Mouse (Mus musculus) c-Kit-negative CD71-positive TER-119-positive erythroid progenitor cells, embryonic 14.5 days (primary cell): Measurements from ENCODE around the gene Polr3a.

Experiments used
- DNase-seq: peaks from one replicate; pipeline ENCODE4 v3.0.0-alpha.2; 2013; ENCODE audit warnings: low read depth, low spot score

Gene Polr3a

DNA sequence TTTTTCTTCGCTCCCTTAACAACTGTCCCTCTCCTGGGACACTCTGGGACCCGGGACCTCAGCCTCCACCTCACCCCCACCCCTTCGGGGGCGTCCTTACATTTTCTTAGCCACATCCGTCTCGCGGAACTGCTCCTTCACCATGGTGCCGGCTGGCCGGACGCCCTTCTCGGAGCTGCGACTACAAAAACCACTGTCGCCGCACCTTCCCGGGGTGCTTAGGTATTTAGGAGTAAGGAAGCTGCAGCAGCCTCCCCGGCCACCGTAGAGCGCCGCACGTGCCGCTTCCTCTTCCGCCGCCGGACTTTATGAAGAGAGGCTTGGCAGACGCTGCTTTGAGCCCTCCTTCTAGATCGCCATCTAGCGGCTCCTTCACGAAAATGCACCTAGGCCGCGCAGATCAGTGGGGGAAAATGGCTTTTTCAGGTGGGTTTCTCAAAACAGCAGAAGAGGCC is at the start of gene Polr3a, which contains the start of gene Rps24:
Gene Polr3a, minus strand, starts transcription at position 286 of the 455 bp plus-strand sequence.
Gene Rps24, plus strand, starts transcription at position 353 of the 455 bp plus-strand sequence.
- peak; percentile 70 for DNase-seq

DNA sequence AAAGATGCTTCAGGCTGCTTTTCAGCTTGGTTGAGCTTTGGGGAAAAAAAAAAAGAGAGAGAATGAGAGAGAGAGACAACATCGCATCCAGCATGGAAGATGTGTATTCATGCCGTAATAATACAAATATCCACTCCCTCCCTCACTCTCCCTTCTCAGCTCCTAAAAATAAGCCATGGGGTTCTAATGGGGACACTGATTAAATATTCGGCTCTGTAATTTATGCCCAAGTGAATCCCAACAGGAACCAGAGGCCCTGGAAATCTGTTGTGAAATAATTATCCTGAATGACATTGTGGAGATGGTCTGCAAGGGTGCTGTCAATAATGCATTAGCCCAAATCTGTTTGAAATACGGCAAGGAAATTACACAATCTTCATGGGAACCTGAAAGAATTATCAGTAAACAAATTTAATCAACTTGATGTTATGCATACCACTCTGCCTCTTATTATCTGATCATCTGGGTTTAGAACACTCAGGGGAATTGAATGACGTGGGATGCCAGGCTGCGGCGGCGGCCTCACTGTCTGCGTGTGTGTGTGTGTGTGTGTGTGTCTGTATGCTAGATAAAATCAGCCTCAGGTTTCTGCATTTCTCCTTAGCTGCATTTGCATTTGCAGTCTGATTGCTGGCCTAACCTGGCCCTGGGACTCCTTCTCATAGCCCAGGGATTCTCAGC is 48.1 kb upstream of the Polr3a start:
- no peak for DNase-seq

DNA sequence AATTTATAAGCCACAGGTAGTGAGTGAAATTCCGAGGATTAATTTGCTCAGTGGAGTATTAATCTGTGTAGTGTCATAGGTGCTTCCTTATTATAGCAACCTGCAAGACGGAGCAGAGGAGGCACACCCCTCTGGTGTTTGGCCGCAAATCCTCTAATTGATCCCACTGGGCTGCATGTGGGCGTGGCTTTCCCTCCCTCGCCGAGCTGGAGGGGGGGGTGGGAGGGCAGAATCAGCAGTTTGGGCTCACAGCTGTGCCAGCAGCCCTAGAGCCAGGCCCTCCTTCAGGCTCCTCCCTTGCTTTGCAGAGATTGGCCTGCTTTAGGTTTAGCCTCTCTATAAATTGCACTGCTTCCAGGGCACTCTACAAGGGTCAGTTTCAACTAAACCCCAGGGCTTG is 43.4 kb upstream of the Polr3a start:
- DNase-seq: no peak

DNA sequence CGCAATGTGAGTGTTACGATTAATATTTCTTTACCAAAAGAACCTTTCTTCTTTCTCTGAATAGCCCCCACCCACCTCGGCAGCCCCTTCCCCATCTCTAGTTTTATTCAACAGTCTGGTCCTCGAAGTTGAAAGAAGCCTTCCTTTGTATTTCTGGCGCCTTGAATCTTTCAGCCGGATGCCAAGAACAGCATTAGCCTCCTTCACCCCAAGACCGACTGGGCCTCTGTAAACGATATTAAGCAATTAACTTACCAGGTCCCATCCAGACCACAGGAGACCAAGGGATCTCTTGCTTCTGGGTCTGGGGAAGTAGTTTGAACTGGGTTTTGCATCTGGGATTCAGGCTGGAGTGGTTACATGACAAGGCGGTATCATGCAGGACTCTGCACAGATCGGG is 39.6 kb upstream of the Polr3a start:
- no peak for DNase-seq

DNA sequence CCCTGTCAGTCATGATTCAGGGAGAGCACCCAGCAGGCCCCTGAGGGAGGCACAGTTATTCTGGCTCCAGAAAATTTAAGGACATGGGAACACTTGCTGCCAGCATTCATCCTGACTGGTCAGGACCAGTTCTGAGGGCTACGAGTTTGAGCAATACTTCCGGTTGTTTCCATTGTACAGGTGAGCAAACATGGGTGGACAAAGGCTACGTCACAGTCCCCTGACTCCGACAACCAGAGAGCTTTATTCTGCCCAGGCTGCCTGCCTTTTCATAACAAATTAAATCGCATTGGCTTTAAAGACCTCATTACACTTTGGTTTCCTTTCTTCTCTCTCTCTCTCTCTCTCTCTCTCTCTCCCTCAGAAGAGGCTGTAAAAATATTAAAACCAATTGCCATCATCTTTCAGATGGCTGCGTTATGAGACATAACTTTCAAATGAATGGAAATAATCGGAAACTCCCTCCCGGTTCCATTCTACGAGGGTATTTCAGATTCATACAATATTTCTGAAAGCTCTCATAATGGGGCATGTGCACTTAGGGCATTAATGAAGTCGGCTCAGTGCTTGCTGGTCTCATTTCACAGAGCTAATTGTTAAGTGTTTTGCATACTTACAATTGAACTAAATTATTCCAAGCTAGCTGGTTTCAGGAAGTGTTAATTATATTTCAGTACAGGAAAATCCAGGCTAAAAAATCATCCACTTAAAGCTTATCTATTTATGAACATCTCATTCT is 39.0 kb upstream of the Polr3a start:
- DNase-seq: no peak

DNA sequence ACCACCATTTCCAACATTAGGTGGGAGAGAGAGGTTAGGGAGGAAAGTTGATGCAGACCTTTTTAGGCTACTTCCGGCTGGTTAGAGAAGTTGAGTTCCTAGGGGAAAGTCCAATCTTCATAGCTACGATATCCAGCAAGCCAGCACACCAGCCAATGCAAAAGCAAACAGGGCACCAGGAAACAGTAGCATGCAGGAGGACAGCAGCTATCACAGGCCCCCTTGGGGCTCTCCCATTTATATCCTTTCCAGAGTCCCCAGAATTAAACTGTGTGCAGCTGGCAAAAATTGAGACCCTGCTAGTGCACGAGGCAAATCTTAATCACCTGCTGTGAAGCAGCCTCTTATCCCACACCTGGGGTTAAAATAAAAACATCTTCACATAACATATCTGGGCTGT is 38.3 kb upstream of the Polr3a start:
- no peak for DNase-seq

DNA sequence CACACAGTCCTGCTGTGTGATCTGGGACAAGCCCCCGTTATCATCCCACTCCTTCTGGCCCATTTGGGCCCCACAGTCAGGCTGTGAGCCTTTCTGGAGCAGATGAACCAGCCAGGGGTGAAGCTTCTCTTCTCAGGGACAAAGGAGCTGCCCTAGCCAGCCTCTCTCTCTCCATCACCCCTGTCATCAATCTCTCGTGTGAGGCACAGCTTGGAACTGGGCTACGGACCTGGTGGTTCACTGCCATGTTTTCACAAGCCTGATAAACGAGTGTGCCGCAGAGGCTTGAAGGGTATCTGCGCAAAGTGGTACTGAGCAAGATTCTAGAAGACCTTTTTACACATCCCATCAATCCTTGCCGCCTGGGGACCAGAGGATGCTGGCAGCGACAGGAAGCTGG is 34.7 kb upstream of the Polr3a start:
- no peak for DNase-seq

DNA sequence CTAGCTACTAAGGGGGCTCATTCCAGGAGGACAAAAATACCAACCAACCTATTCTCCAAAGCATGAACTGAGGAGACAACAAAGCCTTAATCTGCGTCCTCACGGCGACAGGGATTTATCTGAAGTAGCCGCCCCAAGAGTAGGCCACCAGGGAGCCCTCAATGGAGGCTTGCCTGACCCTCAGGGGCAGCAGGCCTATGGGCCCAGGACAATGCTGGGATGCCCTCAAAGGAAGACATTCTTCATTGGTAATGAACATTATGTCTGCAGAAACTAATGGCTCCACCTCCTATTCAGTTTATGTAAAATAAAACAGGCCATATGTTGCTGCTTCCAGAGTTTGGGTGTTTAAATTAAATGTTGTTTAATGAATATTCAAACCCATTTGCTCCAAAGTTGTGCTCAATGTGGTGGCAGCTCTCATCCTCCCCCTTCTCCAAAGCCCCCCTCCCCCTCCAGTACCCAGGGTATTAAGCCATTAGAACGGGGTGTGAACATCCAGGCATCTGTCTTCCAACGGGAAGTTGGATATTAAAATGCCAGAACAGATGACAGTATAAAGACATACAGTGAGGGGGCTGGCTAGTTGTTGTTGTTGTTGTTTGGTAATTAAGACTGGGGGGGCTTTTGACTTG is 25.8 kb upstream of the Polr3a start:
- no peak for DNase-seq

DNA sequence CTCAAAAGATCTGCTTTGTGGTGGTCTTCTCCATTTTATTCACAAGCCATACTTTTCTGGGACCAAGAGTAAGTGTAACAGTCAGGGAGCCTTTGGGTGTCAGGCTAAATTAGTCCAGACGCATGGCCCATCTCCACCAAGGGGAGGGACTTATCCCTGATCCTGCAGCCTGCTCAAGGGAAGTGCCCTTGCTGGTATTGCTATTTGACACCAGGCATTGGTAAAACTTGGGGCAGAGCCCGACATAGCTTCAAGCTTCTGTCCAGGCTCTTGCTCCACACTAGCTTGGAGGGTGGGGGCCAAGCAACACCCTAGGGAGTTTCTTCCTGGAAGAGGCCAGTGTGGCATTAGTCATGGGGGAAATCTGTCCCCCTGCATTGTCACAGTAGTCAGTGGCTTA is 23.8 kb upstream of the Polr3a start:
- no peak for DNase-seq

DNA sequence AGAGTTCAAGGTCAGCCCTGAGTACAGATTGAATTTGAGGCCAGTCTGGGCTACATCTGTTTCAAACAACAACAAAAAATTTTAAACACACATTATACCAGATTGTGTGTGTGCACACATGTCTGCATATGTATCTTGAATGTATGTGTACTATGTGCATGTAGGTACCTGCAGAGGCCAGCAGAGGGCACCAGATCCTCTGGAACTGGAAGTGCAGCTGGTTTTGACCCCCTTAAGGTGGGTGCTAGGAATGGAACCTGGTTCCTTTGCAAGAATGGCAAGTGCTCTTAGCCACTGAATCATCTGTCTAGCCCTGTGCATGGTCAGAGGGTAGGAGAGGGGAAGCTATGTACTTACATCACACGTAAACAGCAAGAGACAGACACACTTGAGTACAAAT is 23.4 kb upstream of the Polr3a start:
- no peak for DNase-seq

DNA sequence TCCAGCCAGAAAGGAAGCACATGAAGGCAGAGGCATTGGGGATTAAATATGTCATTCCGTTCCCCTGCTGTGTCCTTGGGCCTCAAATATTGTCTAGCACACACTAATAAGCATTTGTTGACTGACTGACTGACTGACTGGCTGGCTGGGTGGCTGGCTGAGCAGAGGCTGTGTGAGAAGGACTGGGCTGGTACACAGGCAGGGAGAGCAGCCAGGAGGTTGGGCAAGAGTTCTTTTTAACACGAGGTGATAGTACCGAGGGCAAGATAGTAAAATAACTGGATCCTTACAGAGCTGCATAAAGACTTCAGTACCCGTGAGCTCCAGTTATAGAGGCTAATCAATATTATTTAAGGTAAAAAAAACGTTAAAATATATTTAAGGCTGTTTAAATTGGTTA is 22.7 kb upstream of the Polr3a start:
- DNase-seq: no peak

DNA sequence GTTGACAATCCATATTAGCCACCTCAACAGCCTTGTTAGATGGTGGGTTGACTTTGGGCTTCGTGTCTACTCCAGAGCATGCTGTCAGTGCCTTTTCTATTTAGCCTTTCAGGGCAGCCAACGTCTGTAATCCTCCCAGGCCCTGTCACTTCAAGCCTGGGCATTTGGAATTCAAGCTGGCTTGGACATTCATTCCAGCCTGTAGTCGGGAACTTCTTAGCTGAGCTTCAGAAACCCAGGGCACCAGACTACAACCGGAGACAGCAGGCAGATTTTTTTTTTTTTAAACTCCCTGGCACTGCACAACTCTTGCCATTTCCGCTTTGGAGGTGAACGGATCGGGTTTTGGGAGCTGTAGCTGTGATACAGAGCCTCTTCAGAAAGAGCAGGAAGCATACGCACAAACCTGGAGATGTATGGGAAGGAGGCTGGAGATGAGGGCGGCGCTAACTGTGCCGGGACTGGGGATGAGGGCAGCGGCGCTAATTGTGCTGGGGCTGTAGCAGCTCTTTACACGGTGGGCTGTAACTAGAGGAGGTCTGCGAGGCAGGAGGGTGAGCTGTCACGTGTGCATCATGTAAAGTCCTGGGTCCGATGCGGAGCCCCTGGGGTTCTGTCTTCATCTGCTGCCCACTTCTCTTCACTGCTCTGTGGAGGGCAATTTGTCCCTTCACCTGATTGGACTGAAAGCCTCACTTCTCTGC is 21.4 kb upstream of the Polr3a start:
- DNase-seq: no peak

DNA sequence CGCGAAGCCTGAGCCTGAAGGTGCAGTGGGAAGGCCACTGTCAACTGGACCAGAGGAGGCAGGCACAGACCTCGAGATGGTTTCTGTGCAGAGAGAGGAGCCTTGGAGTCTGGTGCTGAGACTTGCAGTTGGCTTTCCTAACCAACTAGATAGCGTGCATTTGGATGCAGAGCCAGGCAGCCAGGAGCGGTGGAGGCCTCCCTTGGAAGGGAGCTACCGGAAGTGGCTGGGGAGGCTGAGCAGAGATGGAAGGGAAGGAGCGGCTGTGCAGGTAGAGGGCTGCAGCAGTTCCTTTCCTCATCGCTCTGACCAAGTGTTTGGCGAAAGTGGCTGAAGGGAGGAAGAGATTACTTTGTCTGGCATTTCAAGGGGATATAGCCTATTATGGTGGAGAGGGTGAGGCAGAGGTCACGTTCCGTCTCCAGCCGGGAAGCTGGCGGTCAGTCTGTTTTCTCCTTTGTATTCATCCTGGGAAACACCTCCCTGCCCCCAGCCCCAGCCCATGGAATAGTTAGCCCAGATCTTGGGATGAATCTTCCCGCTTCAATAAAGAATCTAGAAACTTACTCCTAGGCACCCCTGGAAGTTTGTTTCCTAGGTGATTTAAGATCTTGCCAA is 20.7 kb upstream of the Polr3a start:
- DNase-seq: no peak

DNA sequence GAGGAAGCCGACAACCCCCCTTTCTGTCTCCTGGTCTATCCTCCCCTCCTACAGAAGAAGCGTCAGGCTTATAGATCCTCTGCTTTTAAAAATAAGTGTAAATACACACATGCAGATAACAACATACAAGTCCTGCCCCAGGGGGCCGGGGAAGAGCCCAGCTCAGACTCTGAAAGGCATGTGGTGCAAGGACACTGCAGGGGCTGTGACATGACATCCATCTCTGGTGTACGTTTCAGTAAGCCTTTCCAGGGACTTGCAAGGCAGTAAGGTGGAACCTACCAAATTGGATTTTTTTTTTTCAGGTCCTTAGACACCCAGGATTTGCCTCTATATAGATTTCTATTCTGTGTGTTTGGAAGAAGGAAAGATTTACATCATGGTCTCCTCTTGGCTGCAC is 14.4 kb upstream of the Polr3a start:
- no peak for DNase-seq

DNA sequence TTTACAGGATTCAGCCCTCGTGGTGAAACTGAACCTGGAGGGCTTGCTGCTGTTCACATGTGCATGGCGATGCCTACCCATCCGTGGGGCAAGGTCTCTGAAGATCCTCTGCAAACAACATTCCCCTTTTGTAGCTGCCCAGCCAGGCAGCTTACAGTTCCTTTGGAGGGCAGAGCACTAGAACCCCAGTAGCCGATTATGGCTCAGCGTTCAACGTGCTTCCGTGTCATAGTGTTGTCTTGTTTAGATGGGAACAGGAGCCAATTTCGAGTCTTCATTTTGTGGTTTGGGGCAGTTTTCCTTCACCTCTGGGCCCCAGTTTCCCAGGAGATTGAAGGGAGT is 14.0 kb upstream of the Polr3a start:
- DNase-seq: no peak

DNA sequence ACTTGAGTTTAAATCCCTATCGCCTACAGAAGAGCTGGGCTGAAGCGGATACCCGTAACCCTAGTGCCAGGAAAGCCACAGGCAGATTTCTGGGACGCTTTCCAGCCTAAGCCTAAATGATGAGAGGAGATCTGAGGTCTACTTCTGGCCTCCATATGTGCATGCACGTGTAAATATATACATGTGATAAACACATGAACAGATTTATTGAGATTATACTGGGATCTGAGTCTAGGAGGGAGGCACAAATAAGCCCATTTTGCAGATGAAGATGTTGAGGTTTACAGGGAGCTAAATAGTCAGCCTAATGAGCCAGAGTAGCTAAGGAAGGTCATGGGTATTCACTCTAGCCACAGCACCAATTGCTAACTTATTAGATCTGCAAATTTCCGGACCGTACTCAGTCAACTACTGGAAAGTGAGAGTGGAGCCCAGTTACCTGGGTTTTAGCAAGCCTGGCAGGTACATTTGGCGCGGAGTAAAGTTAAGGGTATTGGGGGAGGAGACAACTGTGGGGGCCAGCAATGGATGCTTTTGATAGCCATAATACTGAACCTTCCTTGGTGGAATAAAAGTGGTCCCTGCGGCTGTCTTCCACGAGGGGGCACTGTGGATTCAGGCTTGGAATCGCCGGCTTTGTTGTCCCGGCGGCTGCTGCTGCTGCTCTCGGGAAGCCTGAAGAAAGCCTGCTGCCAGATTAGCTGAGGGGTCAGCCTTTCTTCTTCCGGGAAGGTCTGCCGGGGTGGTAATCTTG is 13.4 kb upstream of the Polr3a start:
- no peak for DNase-seq

DNA sequence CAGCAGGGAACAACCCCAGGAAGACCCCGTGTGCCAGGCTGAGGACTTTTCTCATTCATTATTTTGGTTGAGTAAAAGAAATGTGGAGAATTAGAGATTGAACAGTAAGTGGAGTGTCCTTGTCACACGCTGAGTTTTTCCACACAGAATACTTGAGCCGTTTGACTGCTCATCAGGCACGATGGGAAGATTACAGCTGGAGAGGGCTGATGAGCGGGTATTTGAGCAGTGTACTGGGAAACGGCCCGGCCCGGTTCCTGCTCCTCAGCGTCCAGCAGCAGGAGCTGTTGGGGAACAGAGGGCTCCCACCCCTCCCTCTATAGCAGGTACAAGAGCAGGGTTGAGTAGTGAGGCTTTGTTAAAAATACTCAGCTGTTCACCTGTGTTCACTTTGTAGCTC is 12.6 kb upstream of the Polr3a start:
- no peak for DNase-seq

DNA sequence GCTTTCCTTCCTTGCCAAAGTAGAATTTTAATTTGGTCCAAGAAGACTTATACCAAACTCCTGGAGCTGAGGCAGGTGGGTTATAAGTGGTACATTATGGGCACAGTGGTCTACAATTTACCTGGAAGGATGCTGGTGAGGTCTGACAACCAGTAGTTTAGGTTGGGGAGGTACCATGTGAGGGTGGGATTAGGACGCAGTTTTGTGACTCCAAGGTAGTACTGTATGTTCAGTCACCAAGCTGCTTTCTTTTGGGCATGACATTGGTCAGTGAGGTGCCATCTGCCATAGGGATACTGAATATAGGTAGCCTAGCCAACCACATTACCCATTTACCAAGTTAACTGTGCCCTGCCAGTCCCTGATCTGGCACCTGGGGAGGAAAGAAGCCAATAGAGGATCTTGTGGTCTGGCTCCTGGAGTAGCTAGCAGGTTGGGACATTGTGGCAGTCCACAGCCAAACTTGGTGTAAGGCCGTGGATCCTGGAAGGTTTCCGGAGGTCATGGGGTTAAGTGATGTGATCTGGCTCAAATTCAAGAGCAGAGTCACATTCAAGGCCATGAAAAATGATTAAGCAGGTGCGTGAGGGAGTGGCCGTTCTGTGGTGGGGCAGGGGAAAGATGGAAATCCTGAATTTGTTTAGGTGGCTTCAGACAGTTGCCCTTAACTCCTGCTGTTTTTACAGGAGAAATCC is 11.8 kb upstream of the Polr3a start:
- DNase-seq: no peak

DNA sequence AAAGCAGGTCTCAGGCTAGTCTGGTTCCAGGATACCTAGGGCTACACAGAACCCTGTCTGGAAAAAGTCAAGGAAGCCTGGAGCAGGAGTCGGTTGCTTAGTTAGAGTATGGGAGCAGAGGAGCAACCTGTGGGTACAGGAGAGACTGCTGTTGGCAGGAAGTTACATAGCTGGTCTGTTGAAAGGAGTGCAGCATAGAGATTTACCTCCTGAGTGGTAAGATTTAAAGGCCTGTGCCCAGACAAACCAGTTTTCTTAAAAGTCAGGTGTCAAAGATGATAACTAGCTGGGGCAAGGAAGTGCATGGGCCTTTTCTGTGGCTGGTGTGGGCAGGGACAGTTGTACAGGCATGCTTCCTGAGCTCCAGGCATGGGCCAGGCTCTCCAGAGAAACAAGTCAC is 10.6 kb upstream of the Polr3a start:
- DNase-seq: no peak

DNA sequence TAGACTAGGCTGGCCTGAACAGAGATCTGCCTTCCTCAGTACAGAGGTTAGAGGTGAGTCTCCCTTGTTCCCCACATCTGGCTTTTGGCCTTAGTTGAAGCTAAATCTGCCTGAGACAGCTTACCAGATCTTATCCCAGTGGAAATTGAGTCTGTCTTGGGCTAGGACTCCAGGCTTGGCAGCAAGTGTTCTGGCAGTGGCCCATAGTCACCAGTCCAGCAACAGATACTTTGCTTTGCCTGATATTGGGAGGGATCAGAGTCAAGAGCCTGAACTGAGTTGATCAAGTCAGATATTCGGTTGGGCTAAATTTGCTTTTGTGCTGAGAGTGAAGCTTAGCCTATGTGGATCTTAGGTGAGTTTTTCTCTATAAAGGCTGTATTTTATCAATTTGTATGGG is 9.6 kb upstream of the Polr3a start:
- no peak for DNase-seq

DNA sequence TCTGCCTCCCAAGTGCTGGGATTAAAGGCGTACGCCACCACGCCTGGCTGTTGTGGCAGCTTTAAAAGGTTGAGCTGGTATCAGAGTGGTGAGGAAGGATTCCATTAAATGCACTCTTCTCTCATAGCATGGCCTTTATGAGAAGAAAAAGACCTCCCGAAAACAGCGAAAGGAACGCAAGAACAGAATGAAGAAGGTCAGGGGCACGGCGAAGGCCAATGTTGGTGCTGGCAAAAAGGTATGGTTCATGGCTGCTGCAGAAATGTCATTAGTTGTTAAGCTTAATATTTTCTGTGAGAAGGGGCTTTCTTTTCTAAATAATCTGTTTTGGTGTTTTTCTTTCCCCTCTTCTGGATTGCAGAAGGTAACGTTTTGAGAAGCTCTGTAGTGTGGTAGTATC is 6.4 kb upstream of the Polr3a start:
- DNase-seq: no peak
